Mouse (Mus musculus): ENCODE results near the gene Olfr150.
"Not testable (repeated sequence)": the region's sequence is repeated elsewhere in the genome, so short reads cannot be mapped to it uniquely, and the experiment has no call there.

The Olfr150 gene

GRCm38 (mm10) chr9:39730678-39731077, at the start of gene Olfr150:
TSS of gene Olfr150 (plus strand) at chr9:39730978.
- DNase-seq: no peak

- DNase-seq: not testable (repeated sequence)
Observed at GRCm38 (mm10) chr9:39701123-39701522, 29.7 kb upstream of the Olfr150 start.

GRCm38 (mm10) chr9:39707017-39707416, 23.8 kb upstream of the Olfr150 start, which contains the start of gene Olfr149:
TSS of gene Olfr149 (minus strand) at chr9:39707117.
- no peak for DNase-seq

- peak in 1 of 2 experiments; percentile 5 for DNase-seq
Observed at GRCm38 (mm10) chr9:39708958-39709357, 21.8 kb upstream of the Olfr150 start.

GRCm38 (mm10) chr9:39711053-39711452, 19.7 kb upstream of the Olfr150 start, which contains the start of gene Olfr965:
TSS of gene Olfr965 (plus strand) at chr9:39711353.
- no peak for DNase-seq

- DNase-seq: no peak
Observed at GRCm38 (mm10) chr9:39740741-39741140, 10.0 kb downstream of the Olfr150 start.

GRCm38 (mm10) chr9:39745949-39746348, 15.2 kb downstream of the Olfr150 start, which contains the start of gene Olfr967:
TSS of gene Olfr967 (plus strand) at chr9:39746249.
- no peak for DNase-seq

GRCm38 (mm10) chr9:39746428-39746827, 15.7 kb downstream of the Olfr150 start:
- no peak for DNase-seq

GRCm38 (mm10) chr9:39783153-39783552, 52.4 kb downstream of the Olfr150 start, which contains the start of gene Olfr968:
TSS of gene Olfr968 (minus strand) at chr9:39783253.
- no peak for DNase-seq
